Mouse (Mus musculus): ENCODE data around the gene Dnajc11. TPM values are rescaled to one million over a fixed set of nuclear protein-coding genes. Genes with fewer than 3 reads are reported as not detected.
A peak's percentile ranks its signal among the peaks of the same experiment; 100 is the strongest.

Dnajc11 gene
- polyA plus RNA-seq, 1 experiment from 2014 or later: 61.5 TPM

GRCm38 (mm10) chr4:152000906-152001305 lies 67.4 kb downstream of the Dnajc11 start:
- Histone ChIP-seq H3K9me3 (replicated peaks) (no peaks in the 10 kb centered on the region), H3K36me3 (no peaks in the 10 kb centered on the region), H3K4me2 (replicated peaks) (no peak overlapping the region), H3K4me1 (peaks cover 9% of the 10 kb centered on the region), H3K27me3 (no peaks in the 10 kb centered on the region), H3K9ac (no peak overlapping the region), H3K4me3 (replicated peaks) (no peak overlapping the region), H3K27ac (replicated peaks) (no peak overlapping the region)
- WGBS: 27% methylated on average over 4 of the region's 4 CpGs
- ATAC-seq (ENCODE audit: insufficient number of reproducible peaks, low FRiP score, low TSS enrichment, low read depth): no peak

GRCm38 (mm10) chr4:152001335-152001734 lies 67.8 kb downstream of the Dnajc11 start:
- Histone ChIP-seq H3K27me3 (no peaks in the 10 kb centered on the region), H3K36me3 (no peaks in the 10 kb centered on the region), H3K4me2 (replicated peaks) (no peak overlapping the region), H3K4me3 (replicated peaks) (no peak overlapping the region), H3K9ac (no peak overlapping the region), H3K9me3 (replicated peaks) (no peaks in the 10 kb centered on the region), H3K27ac (replicated peaks) (no peak overlapping the region), H3K4me1 (peaks cover 9% of the 10 kb centered on the region)
- 54% methylated on average over 4 of the region's 4 CpGs for WGBS
- no peak for ATAC-seq (ENCODE audit: insufficient number of reproducible peaks, low FRiP score, low TSS enrichment, low read depth)

- no peak for ATAC-seq (ENCODE audit: insufficient number of reproducible peaks, low FRiP score, low TSS enrichment, low read depth)
- H3K9ac ChIP-seq: no peak overlapping the region
- H3K27me3 ChIP-seq: no peaks in the 10 kb centered on the region
- H3K4me2 ChIP-seq (replicated peaks): no peak overlapping the region
- H3K36me3 ChIP-seq: no peaks in the 10 kb centered on the region
- 92% methylated on average over 3 of the region's 3 CpGs for WGBS
- H3K27ac ChIP-seq (replicated peaks): no peak overlapping the region
- H3K9me3 ChIP-seq (replicated peaks): no peaks in the 10 kb centered on the region
- peaks cover 11% of the 10 kb centered on the region for H3K4me1 ChIP-seq
- no peak overlapping the region for H3K4me3 ChIP-seq (replicated peaks)
These were observed 68.6 kb downstream of the Dnajc11 start for GRCm38 (mm10) chr4:152002063-152002462.

- peaks cover 36% of the 10 kb centered on the region for H3K4me1 ChIP-seq
- WGBS: 68% methylated on average over 6 of the region's 6 CpGs
- no peak overlapping the region for H3K4me3 ChIP-seq (replicated peaks)
- H3K27me3 ChIP-seq: no peaks in the 10 kb centered on the region
- H3K4me2 ChIP-seq (replicated peaks): no peak overlapping the region
- H3K9ac ChIP-seq: no peak overlapping the region
- H3K27ac ChIP-seq (replicated peaks): no peak overlapping the region
- H3K9me3 ChIP-seq (replicated peaks): no peaks in the 10 kb centered on the region
- no peak for ATAC-seq (ENCODE audit: insufficient number of reproducible peaks, low FRiP score, low TSS enrichment, low read depth)
- no peaks in the 10 kb centered on the region for H3K36me3 ChIP-seq
These were observed 72.6 kb downstream of the Dnajc11 start for GRCm38 (mm10) chr4:152006137-152006536.

GRCm38 (mm10) chr4:152006812-152007211 lies 73.3 kb downstream of the Dnajc11 start:
- Histone ChIP-seq H3K9me3 (replicated peaks) (no peaks in the 10 kb centered on the region), H3K27me3 (no peaks in the 10 kb centered on the region), H3K9ac (no peak overlapping the region), H3K36me3 (no peaks in the 10 kb centered on the region), H3K4me2 (replicated peaks) (no peak overlapping the region), H3K27ac (replicated peaks) (no peak overlapping the region), H3K4me1 (peaks cover 41% of the 10 kb centered on the region), H3K4me3 (replicated peaks) (no peak overlapping the region)
- WGBS: 27% methylated on average over 3 of the region's 3 CpGs
- no peak for ATAC-seq (ENCODE audit: insufficient number of reproducible peaks, low FRiP score, low TSS enrichment, low read depth)

- peaks cover 6% of the 10 kb centered on the region; the same call in 1 of the 2 replicates for H3K36me3 ChIP-seq
- no peaks in the 10 kb centered on the region for H3K9me3 ChIP-seq (replicated peaks)
- H3K4me3 ChIP-seq (replicated peaks): peak overlapping the region; percentile 77
- peak overlapping the region; percentile 95 for H3K4me2 ChIP-seq (replicated peaks)
- peak overlapping the region; percentile 96 for H3K27ac ChIP-seq (replicated peaks)
- ATAC-seq (ENCODE audit: insufficient number of reproducible peaks, low FRiP score, low TSS enrichment, low read depth): no peak
- no peak overlapping the region for H3K9ac ChIP-seq
- peaks cover 42% of the 10 kb centered on the region for H3K4me1 ChIP-seq
- WGBS: 4% methylated on average over 8 of the region's 8 CpGs
- no peaks in the 10 kb centered on the region for H3K27me3 ChIP-seq
These were observed 74.1 kb downstream of the Dnajc11 start for GRCm38 (mm10) chr4:152007481-152008147.

- Histone ChIP-seq H3K4me3 (replicated peaks) (peak overlapping the region; percentile 77), H3K9me3 (replicated peaks) (no peaks in the 10 kb centered on the region), H3K9ac (no peak overlapping the region; the same call in 1 of the 2 replicates), H3K4me1 (peaks cover 42% of the 10 kb centered on the region), H3K27ac (replicated peaks) (peak overlapping the region; percentile 96), H3K36me3 (peaks cover 11% of the 10 kb centered on the region), H3K27me3 (no peaks in the 10 kb centered on the region), H3K4me2 (replicated peaks) (peak overlapping the region; percentile 95)
- ATAC-seq (ENCODE audit: insufficient number of reproducible peaks, low FRiP score, low TSS enrichment, low read depth): no peak
- WGBS: 1% methylated on average over 14 of the region's 14 CpGs
These were observed 74.6 kb downstream of the Dnajc11 start for GRCm38 (mm10) chr4:152008148-152008500.

- Histone ChIP-seq H3K36me3 (peaks cover 16% of the 10 kb centered on the region), H3K4me2 (replicated peaks) (peak within 1 kb of the TSS; percentile 95), H3K27me3 (no peaks in the 10 kb centered on the region), H3K27ac (replicated peaks) (peak within 1 kb of the TSS; percentile 96), H3K4me3 (replicated peaks) (peak within 1 kb of the TSS; percentile 77), H3K9ac (peak within 1 kb of the TSS; percentile 49), H3K4me1 (peaks cover 42% of the 10 kb centered on the region), H3K9me3 (replicated peaks) (no peaks in the 10 kb centered on the region)
- WGBS: under 1% methylated on average over 45 of the region's 45 CpGs
- ATAC-seq (ENCODE audit: insufficient number of reproducible peaks, low FRiP score, low TSS enrichment, low read depth): peak; percentile 90
These were observed 75.2 kb downstream of the Dnajc11 start, which contains the start of gene Klhl21 for GRCm38 (mm10) chr4:152008622-152009075. Gene Klhl21, plus strand, starts transcription at chr4:152008803.

GRCm38 (mm10) chr4:152009076-152010051 lies 75.9 kb downstream of the Dnajc11 start:
- Histone ChIP-seq H3K4me2 (replicated peaks) (peak overlapping the region; percentile 95), H3K4me1 (peaks cover 42% of the 10 kb centered on the region), H3K4me3 (replicated peaks) (peak overlapping the region; percentile 77), H3K9me3 (replicated peaks) (no peaks in the 10 kb centered on the region), H3K9ac (peak overlapping the region; percentile 49), H3K36me3 (peaks cover 23% of the 10 kb centered on the region), H3K27ac (replicated peaks) (peak overlapping the region; percentile 96), H3K27me3 (no peaks in the 10 kb centered on the region)
- peak; percentile 75 for ATAC-seq (ENCODE audit: insufficient number of reproducible peaks, low FRiP score, low TSS enrichment, low read depth)
- WGBS: under 1% methylated on average over 115 of the region's 115 CpGs

GRCm38 (mm10) chr4:152010091-152010706 lies 76.7 kb downstream of the Dnajc11 start:
- WGBS: 3% methylated on average over 10 of the region's 10 CpGs
- peak; percentile 29 for ATAC-seq (ENCODE audit: insufficient number of reproducible peaks, low FRiP score, low TSS enrichment, low read depth)
- Histone ChIP-seq H3K27ac (replicated peaks) (peak overlapping the region; percentile 96), H3K36me3 (peaks cover 31% of the 10 kb centered on the region), H3K27me3 (no peaks in the 10 kb centered on the region), H3K4me3 (replicated peaks) (peak overlapping the region; percentile 77), H3K9me3 (replicated peaks) (no peaks in the 10 kb centered on the region), H3K9ac (peak overlapping the region; percentile 49), H3K4me2 (replicated peaks) (peak overlapping the region; percentile 95), H3K4me1 (peaks cover 42% of the 10 kb centered on the region)

- Histone ChIP-seq H3K36me3 (peaks cover 37% of the 10 kb centered on the region), H3K27me3 (no peaks in the 10 kb centered on the region), H3K4me2 (replicated peaks) (peak overlapping the region; percentile 95), H3K4me3 (replicated peaks) (peak overlapping the region; percentile 77), H3K4me1 (peaks cover 42% of the 10 kb centered on the region), H3K9ac (peak overlapping the region; percentile 49), H3K9me3 (replicated peaks) (no peaks in the 10 kb centered on the region), H3K27ac (replicated peaks) (peak overlapping the region; percentile 96)
- no peak for ATAC-seq (ENCODE audit: insufficient number of reproducible peaks, low FRiP score, low TSS enrichment, low read depth)
- WGBS: 9% methylated on average over 13 of the region's 13 CpGs
These were observed 77.2 kb downstream of the Dnajc11 start for GRCm38 (mm10) chr4:152010707-152011134.
